Mouse (Mus musculus) spleen, adult 2 months (tissue): Measurements from ENCODE around the gene Shank2.

Source experiments
- CTCF ChIP-seq: fragments of 200-500 bp; IDR thresholded peaks from 2 replicates; pipeline ENCODE4 v1.5.1; 2011; ENCODE audit warnings: mild to moderate bottlenecking, inconsistent platforms; ENCODE audit not compliant: insufficient read depth, insufficient read length, insufficient replicate concordance; ENCODE audit errors: extremely low read depth
- POLR2A ChIP-seq: fragments of 200-500 bp; IDR thresholded peaks from 2 replicates; pipeline ENCODE4 v1.6.1; 2011; ENCODE audit warnings: low read depth, low read length, inconsistent platforms

GRCm38 (mm10) chr7:144023561-144023960 lies 21.8 kb downstream of the Shank2 start:
- TF ChIP-seq POLR2A (no peak), CTCF (no peak)
